Mouse (Mus musculus): Measurements from ENCODE around the gene Gtf2f2.

- TF ChIP-seq HCFC1 (IDR thresholded peaks at IDR 0.05; ENCODE audit: borderline replicate concordance, insufficient read depth, low read length) (no peak), MAFK (IDR thresholded peaks at IDR 0.05; ENCODE audit: insufficient read depth, low read depth, low read length) (no peak)
Observed at GRCm38 (mm10) chr14:75869769-75870363, 140.8 kb downstream of the Gtf2f2 start.
